Mouse (Mus musculus): ENCODE measurements around the gene Tollip.

- TF ChIP-seq CTCF (IDR thresholded peaks at IDR 0.05; ENCODE audit: low read depth) (no peak), EP300 (IDR thresholded peaks at IDR 0.05; ENCODE audit: low read depth) (no peak)
These were observed 78.0 kb downstream of the Tollip start for GRCm38 (mm10) chr7:141840354-141840753.

Data from liver, postnatal 0 days (tissue).